Mouse (Mus musculus): ENCODE measurements around the gene Kcnq1. TPM values are rescaled to one million over a fixed set of nuclear protein-coding genes. Genes with fewer than 3 reads are reported as not detected.

The Kcnq1 gene
- polyA plus RNA-seq, 2 experiments from 2014 or later, result not detected

GRCm38 (mm10) chr7:143432631-143433030 is 326.5 kb downstream of the Kcnq1 start:
- no peak for ATAC-seq

GRCm38 (mm10) chr7:143433331-143433730 is 327.2 kb downstream of the Kcnq1 start:
- ATAC-seq, result no peak

GRCm38 (mm10) chr7:143437231-143437893 is 331.2 kb downstream of the Kcnq1 start:
- ATAC-seq, result no peak

- no peak for ATAC-seq
These were observed 331.9 kb downstream of the Kcnq1 start for GRCm38 (mm10) chr7:143437894-143438581.

GRCm38 (mm10) chr7:143438965-143439364 is 332.8 kb downstream of the Kcnq1 start:
- no peak for ATAC-seq

GRCm38 (mm10) chr7:143444580-143444954 is 338.4 kb downstream of the Kcnq1 start:
- ATAC-seq, result no peak

GRCm38 (mm10) chr7:143444955-143445648 is 338.9 kb downstream of the Kcnq1 start:
- ATAC-seq, result no peak

GRCm38 (mm10) chr7:143445651-143446460 is 339.7 kb downstream of the Kcnq1 start:
- ATAC-seq, result no peak

GRCm38 (mm10) chr7:143447130-143447529 is 341.0 kb downstream of the Kcnq1 start:
- no peak for ATAC-seq

GRCm38 (mm10) chr7:143458963-143459331 is 352.8 kb downstream of the Kcnq1 start:
- ATAC-seq, result no peak

GRCm38 (mm10) chr7:143459332-143460211 is 353.4 kb downstream of the Kcnq1 start:
- no peak for ATAC-seq

GRCm38 (mm10) chr7:143460217-143460834 is 354.2 kb downstream of the Kcnq1 start:
- no peak for ATAC-seq

GRCm38 (mm10) chr7:143460874-143461273 is 354.7 kb downstream of the Kcnq1 start, which contains the start of gene Cdkn1c:
TSS of gene Cdkn1c (minus strand) at chr7:143461050.
- ATAC-seq, result peak; percentile 81

- ATAC-seq, result no peak
These were observed 355.2 kb downstream of the Kcnq1 start for GRCm38 (mm10) chr7:143461294-143461870.

GRCm38 (mm10) chr7:143461920-143462319 is 355.8 kb downstream of the Kcnq1 start:
- ATAC-seq, result no peak

- ATAC-seq, result no peak
These were observed 356.4 kb downstream of the Kcnq1 start for GRCm38 (mm10) chr7:143462516-143462915.

GRCm38 (mm10) chr7:143463865-143464415 is 357.8 kb downstream of the Kcnq1 start:
- no peak for ATAC-seq

- no peak for ATAC-seq
These were observed 358.8 kb downstream of the Kcnq1 start for GRCm38 (mm10) chr7:143464811-143465560.

GRCm38 (mm10) chr7:143466099-143466677 is 360.0 kb downstream of the Kcnq1 start:
- peak; percentile 50 for ATAC-seq

Measured in activated CD4-positive, CD25-positive, alpha-beta regulatory T cell, adult 4 months (primary cell).